Mouse (Mus musculus) hindbrain, embryonic 16.5 days (tissue): ENCODE data around the gene Trrap. TPM values are rescaled to one million over a fixed set of nuclear protein-coding genes. Genes with fewer than 3 reads are reported as not detected.

Experiments used
- ATAC-seq: fragments of 200-750 bp; cut with Nextera tagmentation; 2 replicates; pipeline ENCODE4 v1.8.0; 2017; ENCODE audit warnings: moderate TSS enrichment, moderate library complexity
- H3K27ac ChIP-seq: fragments of 300-500 bp; sonication (generic); 2 replicates; pipeline ENCODE4 v1.5.1; 2014; ENCODE audit warnings: low read depth, mild to moderate bottlenecking, control low read depth, low read length, moderate library complexity
- H3K27me3 ChIP-seq: fragments of 300-500 bp; sonication (generic); replicated peaks from 2 replicates; pipeline ENCODE4 v1.6.1; 2014; ENCODE audit warnings: low read length; ENCODE audit not compliant: control insufficient read depth, insufficient read depth
- H3K36me3 ChIP-seq: fragments of 300-500 bp; sonication (generic); 2 replicates; pipeline ENCODE4 v1.6.1; 2014; ENCODE audit warnings: mild to moderate bottlenecking, low read length, moderate library complexity, mixed read lengths; ENCODE audit not compliant: control insufficient read depth, insufficient read depth
- H3K4me1 ChIP-seq: fragments of 300-500 bp; sonication (generic); 2 replicates; pipeline ENCODE4 v1.6.1; 2014; ENCODE audit warnings: low read depth, low read length; ENCODE audit not compliant: control insufficient read depth, insufficient read depth
- H3K4me2 ChIP-seq: fragments of 300-500 bp; sonication (generic); 2 replicates; pipeline ENCODE4 v1.6.1; 2014; ENCODE audit warnings: mild to moderate bottlenecking, low read length, control low read depth, moderate library complexity
- H3K4me3 ChIP-seq: fragments of 300-500 bp; sonication (generic); 2 replicates; pipeline ENCODE4 v1.5.1; 2014; ENCODE audit warnings: mild to moderate bottlenecking, low read length, control low read depth, moderate library complexity
- H3K9ac ChIP-seq: fragments of 300-500 bp; sonication (generic); 2 replicates; pipeline ENCODE4 v1.6.1; 2014; ENCODE audit warnings: low read depth, mild to moderate bottlenecking, control low read depth, low read length, moderate library complexity
- H3K9me3 ChIP-seq: fragments of 300-500 bp; sonication (generic); 2 replicates; pipeline ENCODE4 v1.6.1; 2014; ENCODE audit warnings: mild to moderate bottlenecking, low read length, moderate library complexity; ENCODE audit not compliant: control insufficient read depth
- WGBS: fragments of 180-500 bp; shearing (Covaris S2); extraction: QIAGEN DNeasy Blood & Tissue Kit; methylation state at CpG from one replicate; pipeline ENCODE4 v1.1.7; 2014; 5-methylcytosine and 5-hydroxymethylcytosine counted together
- polyA plus RNA-seq: library from polyadenylated mRNA; unstranded; fragments of >200 nt; fragmentation: Nextera tagmentation; extraction: Ambion mirVana; gene quantifications from 2 replicates; pipeline ENCODE4 v1.2.1, GENCODE M21; 2015

Gene Trrap
- polyA plus RNA-seq, 1 experiment from 2014 or later: 60.3 TPM

GRCm38 (mm10) chr5:144871775-144872174 lies 104.2 kb downstream of the Trrap start:
- no peak overlapping the region for H3K27ac ChIP-seq
- H3K9me3 ChIP-seq: no peaks in the 10 kb centered on the region
- H3K4me1 ChIP-seq: no peaks in the 10 kb centered on the region
- no peaks in the 10 kb centered on the region for H3K27me3 ChIP-seq
- H3K4me3 ChIP-seq: no peak overlapping the region
- H3K36me3 ChIP-seq: no peaks in the 10 kb centered on the region
- H3K9ac ChIP-seq: no peak overlapping the region
- no peak for ATAC-seq
- H3K4me2 ChIP-seq: no peak overlapping the region
- 100% methylated on average over 1 of the region's 1 CpGs for WGBS

GRCm38 (mm10) chr5:144872326-144872725 lies 104.8 kb downstream of the Trrap start:
- H3K27ac ChIP-seq: no peak overlapping the region
- H3K4me3 ChIP-seq: no peak overlapping the region
- H3K4me1 ChIP-seq: no peaks in the 10 kb centered on the region
- H3K4me2 ChIP-seq: no peak overlapping the region
- H3K36me3 ChIP-seq: no peaks in the 10 kb centered on the region
- H3K27me3 ChIP-seq: no peaks in the 10 kb centered on the region
- no peak for ATAC-seq
- no peaks in the 10 kb centered on the region for H3K9me3 ChIP-seq
- 78% methylated on average over 5 of the region's 5 CpGs for WGBS
- H3K9ac ChIP-seq: no peak overlapping the region

- H3K4me2 ChIP-seq: no peak overlapping the region
- H3K27ac ChIP-seq: no peak overlapping the region
- H3K4me1 ChIP-seq: no peaks in the 10 kb centered on the region
- H3K9ac ChIP-seq: no peak overlapping the region
- WGBS: 76% methylated on average over 3 of the region's 3 CpGs
- no peak for ATAC-seq
- no peaks in the 10 kb centered on the region for H3K36me3 ChIP-seq
- H3K9me3 ChIP-seq: no peaks in the 10 kb centered on the region
- no peaks in the 10 kb centered on the region for H3K27me3 ChIP-seq
- no peak overlapping the region for H3K4me3 ChIP-seq
Observed at GRCm38 (mm10) chr5:144872867-144873266, 105.3 kb downstream of the Trrap start.

GRCm38 (mm10) chr5:144875227-144875626 lies 107.7 kb downstream of the Trrap start:
- peaks cover 12% of the 10 kb centered on the region for H3K36me3 ChIP-seq
- no peak overlapping the region for H3K4me2 ChIP-seq
- H3K9ac ChIP-seq: no peak overlapping the region
- no peaks in the 10 kb centered on the region for H3K9me3 ChIP-seq
- ATAC-seq: no peak
- 86% methylated on average over 6 of the region's 6 CpGs for WGBS
- H3K4me1 ChIP-seq: no peaks in the 10 kb centered on the region
- H3K27ac ChIP-seq: no peak overlapping the region
- H3K4me3 ChIP-seq: no peak overlapping the region
- H3K27me3 ChIP-seq: no peaks in the 10 kb centered on the region

- H3K27ac ChIP-seq: no peak overlapping the region
- H3K9me3 ChIP-seq: no peaks in the 10 kb centered on the region
- no peaks in the 10 kb centered on the region for H3K4me1 ChIP-seq
- H3K36me3 ChIP-seq: peaks cover 18% of the 10 kb centered on the region
- no peak overlapping the region for H3K4me3 ChIP-seq
- H3K9ac ChIP-seq: no peak overlapping the region
- ATAC-seq: peak; percentile 52; the same call in 1 of the 2 replicates
- H3K27me3 ChIP-seq: no peaks in the 10 kb centered on the region
- WGBS: 14% methylated on average over 13 of the region's 13 CpGs
- H3K4me2 ChIP-seq: no peak overlapping the region
Observed at GRCm38 (mm10) chr5:144875892-144876291, 108.4 kb downstream of the Trrap start.

GRCm38 (mm10) chr5:144877021-144877420 lies 109.5 kb downstream of the Trrap start:
- peak; percentile 18; the same call in 1 of the 2 replicates for ATAC-seq
- peaks cover 27% of the 10 kb centered on the region for H3K36me3 ChIP-seq
- no peak overlapping the region for H3K9ac ChIP-seq
- WGBS: 93% methylated on average over 15 of the region's 15 CpGs
- no peak overlapping the region for H3K4me3 ChIP-seq
- no peaks in the 10 kb centered on the region for H3K4me1 ChIP-seq
- H3K27ac ChIP-seq: no peak overlapping the region
- H3K27me3 ChIP-seq: no peaks in the 10 kb centered on the region
- no peak overlapping the region for H3K4me2 ChIP-seq
- H3K9me3 ChIP-seq: no peaks in the 10 kb centered on the region

- no peak overlapping the region for H3K27ac ChIP-seq
- ATAC-seq: peak; percentile 83
- 88% methylated on average over 14 of the region's 14 CpGs for WGBS
Observed at GRCm38 (mm10) chr5:144881670-144882399, 114.3 kb downstream of the Trrap start.

GRCm38 (mm10) chr5:144884629-144885217 lies 117.2 kb downstream of the Trrap start:
- peaks cover 75% of the 10 kb centered on the region for H3K36me3 ChIP-seq
- no peaks in the 10 kb centered on the region for H3K27me3 ChIP-seq
- H3K4me1 ChIP-seq: no peaks in the 10 kb centered on the region; the same call in 1 of the 2 replicates
- no peak overlapping the region for H3K27ac ChIP-seq
- H3K9me3 ChIP-seq: no peaks in the 10 kb centered on the region
- H3K4me2 ChIP-seq: no peak overlapping the region
- 72% methylated on average over 13 of the region's 13 CpGs for WGBS
- ATAC-seq: no peak
- H3K4me3 ChIP-seq: no peak overlapping the region
- no peak overlapping the region for H3K9ac ChIP-seq

More at GRCm38 (mm10) chr5:144881670-144882399, 114.3 kb downstream of the Trrap start:
- H3K4me3 ChIP-seq: no peak overlapping the region
- no peaks in the 10 kb centered on the region; the same call in 1 of the 2 replicates for H3K4me1 ChIP-seq
- H3K4me2 ChIP-seq: no peak overlapping the region
- peaks cover 58% of the 10 kb centered on the region for H3K36me3 ChIP-seq
- no peaks in the 10 kb centered on the region for H3K9me3 ChIP-seq
- no peak overlapping the region for H3K9ac ChIP-seq
- no peaks in the 10 kb centered on the region for H3K27me3 ChIP-seq

GRCm38 (mm10) chr5:144885968-144886650 lies 118.6 kb downstream of the Trrap start:
- H3K36me3 ChIP-seq: peaks cover 62% of the 10 kb centered on the region
- H3K27ac ChIP-seq: no peak overlapping the region
- 87% methylated on average over 9 of the region's 9 CpGs for WGBS
- H3K4me1 ChIP-seq: no peaks in the 10 kb centered on the region; the same call in 1 of the 2 replicates
- H3K4me3 ChIP-seq: no peak overlapping the region
- no peak overlapping the region for H3K4me2 ChIP-seq
- no peaks in the 10 kb centered on the region for H3K27me3 ChIP-seq
- no peak for ATAC-seq
- H3K9ac ChIP-seq: no peak overlapping the region
- H3K9me3 ChIP-seq: no peaks in the 10 kb centered on the region
